Comparison of ENCODE assay signal across 21 mouse cellular contexts in genomic region chr2:70151930-70152329, GRCm38 (mm10).
A peak's percentile ranks its signal among the peaks of the same experiment; 100 is the strongest.
DNase-seq lines count a peak whose midpoint lies in the region; ATAC-seq and TF ChIP-seq lines count a peak whose summit lies in the region.
"Had no signal": no experiment of that assay in that cellular context is flagged by ENCODE, and none has a peak within 500 bp of the region (broad histone marks: within the 10 kb centered on the region; RNA-seq: fewer than 3 reads in every experiment).

No protein-coding gene starts in this region.

- no peaks in the 10 kb centered on the region for H3K9me3 ChIP-seq in forebrain, embryonic 13.5 days (replicated peaks)
- no peaks in the 10 kb centered on the region for H3K9me3 ChIP-seq in forebrain, embryonic 16.5 days (ENCODE audit: control insufficient read depth, low read length)
- H3K9me3 ChIP-seq: embryonic facial prominence, embryonic 12.5 days; heart, embryonic 10.5 days; hindbrain, embryonic 12.5 days had no signal

- H3K79me3 ChIP-seq in C2C12 (ENCODE audit: low read depth): no peaks in the 10 kb centered on the region

- H3K36me3 ChIP-seq in forebrain, embryonic 13.5 days (ENCODE audit: poor library complexity, severe bottlenecking): no peaks in the 10 kb centered on the region
- no peaks in the 10 kb centered on the region for H3K36me3 ChIP-seq in forebrain, embryonic 16.5 days (ENCODE audit: control insufficient read depth, insufficient read depth)
- H3K36me3 ChIP-seq in C2C12 (ENCODE audit: control insufficient read depth, insufficient read depth): no peaks in the 10 kb centered on the region
- H3K36me3 ChIP-seq: embryonic facial prominence, embryonic 12.5 days; heart, embryonic 10.5 days; hindbrain, embryonic 12.5 days had no signal

- H3K27me3 ChIP-seq in forebrain, embryonic 13.5 days: no peaks in the 10 kb centered on the region
- H3K27me3 ChIP-seq in forebrain, embryonic 16.5 days (replicated peaks; ENCODE audit: control insufficient read depth, insufficient read depth, low read length): no peaks in the 10 kb centered on the region
- H3K27me3 ChIP-seq in C2C12 (ENCODE audit: control insufficient read depth, insufficient read depth, insufficient read length): no peaks in the 10 kb centered on the region
- H3K27me3 ChIP-seq: embryonic facial prominence, embryonic 12.5 days; hindbrain, embryonic 12.5 days had no signal

- H3K4me3 ChIP-seq in forebrain, embryonic 13.5 days: no peak overlapping the region
- no peak overlapping the region for H3K4me3 ChIP-seq in forebrain, embryonic 16.5 days (replicated peaks; ENCODE audit: low read length)
- H3K4me3 ChIP-seq in C2C12 (ENCODE audit: insufficient read depth, poor library complexity, severe bottlenecking): no peak overlapping the region
- H3K4me3 ChIP-seq: embryonic facial prominence, embryonic 12.5 days; heart, embryonic 10.5 days; hindbrain, embryonic 12.5 days had no signal

- no peaks in the 10 kb centered on the region for H3K79me2 ChIP-seq in C2C12 (ENCODE audit: control insufficient read depth, insufficient read depth)

- H3K4me2 ChIP-seq in forebrain, embryonic 13.5 days: no peak overlapping the region
- no peak overlapping the region for H3K4me2 ChIP-seq in forebrain, embryonic 16.5 days (ENCODE audit: low read length)
- H3K4me2 ChIP-seq: embryonic facial prominence, embryonic 12.5 days; hindbrain, embryonic 12.5 days had no signal

- ATAC-seq in forebrain, embryonic 13.5 days: no peak
- ATAC-seq in forebrain, embryonic 16.5 days: no peak
- no peak for ATAC-seq in megakaryocyte-erythroid progenitor cell, adult 5-6 weeks (replicated peaks; ENCODE audit: low FRiP score, low TSS enrichment, poor library complexity, severe bottlenecking)
- ATAC-seq: hindbrain, embryonic 16.5 days; inflammation-experienced regulatory T-cells, adult 6 months; intestine, postnatal 0 days had no signal

- 88% methylated on average over 3 of the region's 3 CpGs for WGBS in forebrain, embryonic 13.5 days
- 93% methylated on average over 3 of the region's 3 CpGs for WGBS in forebrain, embryonic 16.5 days

- no peak overlapping the region for H3K9ac ChIP-seq in forebrain, embryonic 13.5 days
- H3K9ac ChIP-seq in forebrain, embryonic 16.5 days (replicated peaks; ENCODE audit: low read depth, low read length): no peak overlapping the region
- H3K9ac ChIP-seq: embryonic facial prominence, embryonic 12.5 days; hindbrain, embryonic 12.5 days had no signal

- H3K4me1 ChIP-seq in forebrain, embryonic 13.5 days: peaks cover 34% of the 10 kb centered on the region
- peaks cover 11% of the 10 kb centered on the region for H3K4me1 ChIP-seq in forebrain, embryonic 16.5 days (replicated peaks; ENCODE audit: control insufficient read depth, insufficient read depth, low read length)
- H3K4me1 ChIP-seq: embryonic facial prominence, embryonic 12.5 days; heart, embryonic 10.5 days; hindbrain, embryonic 12.5 days had no signal

- TF ChIP-seq CTCF in C2C12 (IDR thresholded peaks at IDR 0.05; ENCODE audit: control insufficient read depth, insufficient read depth, insufficient read length): no peak

- peak; percentile 88 for DNase-seq in 3T3-L1 (ENCODE audit: low read depth, low spot score)
- DNase-seq in fibroblast of lung, adult 2 months (ENCODE audit: low read depth): peak; percentile 22
- no peak for DNase-seq in kidney, postnatal 14 days
- DNase-seq: adrenal gland, postnatal 25 days; B cell, adult 2 months; cerebellum, adult 2 months; cerebellum, postnatal 25 days; gastrocnemius, postnatal 10 days; heart, adult 18-20 months; heart, postnatal 4 days; kidney, adult 8-10 months had no signal

- peak overlapping the region; percentile 88; the same call in 1 of the 2 replicates for H3K27ac ChIP-seq in forebrain, embryonic 13.5 days
- H3K27ac ChIP-seq in forebrain, embryonic 16.5 days (ENCODE audit: low read length): no peak overlapping the region
- H3K27ac ChIP-seq: embryonic facial prominence, embryonic 12.5 days; heart, embryonic 10.5 days; hindbrain, embryonic 12.5 days had no signal

- no peak overlapping the region for H3ac ChIP-seq in C2C12 (ENCODE audit: control insufficient read depth, insufficient read length, low read depth)

TF ChIP-seq in C2C12, 6 proteins besides CTCF, POLR2A, EP300 and RAD21:
- TF ChIP-seq CEBPB (IDR thresholded peaks at IDR 0.05; ENCODE audit: low read depth): no peak
- peak; percentile 33 for TF ChIP-seq FOSL1 (IDR thresholded peaks at IDR 0.05; ENCODE audit: insufficient read depth, low read length, poor library complexity, severe bottlenecking)
- TF ChIP-seq MYOD1 (IDR thresholded peaks at IDR 0.05; ENCODE audit: control insufficient read depth, insufficient read length, low read depth): peak; percentile 95
TF ChIP-seq in C2C12: peak in this region for 2.
